Mouse (Mus musculus): ENCODE results near the gene Cog6. TPM values are rescaled to one million over a fixed set of nuclear protein-coding genes. Genes with fewer than 3 reads are reported as not detected.

Cog6 gene
- 33.5 and 39.0 TPM in 2 replicates for total RNA-seq (2021)
- long read RNA-seq, transcript Cog6-201 (19 exons, 3,182 nt) = major isoform, 49 of 57 reads
- long read RNA-seq, partial matches to known transcripts = 3 of 57 reads
- long read RNA-seq, other reads (novel, unspliced or antisense) = 5 of 57 reads

GRCm38 (mm10) chr3:53016436-53017340, at the start of gene Cog6:
Cog6 (minus strand) TSS chr3:53017237.
- peak; percentile 82 for DNase-seq

- no peak for DNase-seq
These were observed 49.0 kb upstream of the Cog6 start for GRCm38 (mm10) chr3:53066095-53066372.

GRCm38 (mm10) chr3:53065267-53066094, 48.4 kb upstream of the Cog6 start:
- no peak for DNase-seq

GRCm38 (mm10) chr3:53063423-53064147, 46.5 kb upstream of the Cog6 start:
- no peak for DNase-seq

GRCm38 (mm10) chr3:53059959-53060358, 42.9 kb upstream of the Cog6 start:
- DNase-seq = no peak

- DNase-seq = no peak
These were observed 39.4 kb upstream of the Cog6 start for GRCm38 (mm10) chr3:53056430-53056829.

GRCm38 (mm10) chr3:53052385-53052784, 35.3 kb upstream of the Cog6 start:
- no peak for DNase-seq

GRCm38 (mm10) chr3:53046371-53046770, 29.3 kb upstream of the Cog6 start:
- DNase-seq = no peak

- no peak for DNase-seq
These were observed 28.7 kb upstream of the Cog6 start for GRCm38 (mm10) chr3:53045697-53046096.

- DNase-seq = no peak
These were observed 27.8 kb upstream of the Cog6 start for GRCm38 (mm10) chr3:53044682-53045299.

- DNase-seq = no peak
These were observed 27.2 kb upstream of the Cog6 start for GRCm38 (mm10) chr3:53044238-53044637.

- DNase-seq = no peak
These were observed 26.3 kb upstream of the Cog6 start for GRCm38 (mm10) chr3:53043206-53043780.

GRCm38 (mm10) chr3:53042240-53042567, 25.2 kb upstream of the Cog6 start:
- DNase-seq = no peak

- peak; percentile 71 for DNase-seq
These were observed 24.6 kb upstream of the Cog6 start, which contains the start of gene Lhfp for GRCm38 (mm10) chr3:53041411-53042239. Lhfp (plus strand) TSS chr3:53041528.

GRCm38 (mm10) chr3:53040593-53041410, 23.8 kb upstream of the Cog6 start:
- no peak for DNase-seq

- no peak for DNase-seq
These were observed 22.7 kb upstream of the Cog6 start for GRCm38 (mm10) chr3:53039746-53040145.

GRCm38 (mm10) chr3:53038913-53039312, 21.9 kb upstream of the Cog6 start:
- no peak for DNase-seq

- no peak for DNase-seq
These were observed 19.9 kb upstream of the Cog6 start for GRCm38 (mm10) chr3:53036941-53037340.

GRCm38 (mm10) chr3:53036076-53036475, 19.0 kb upstream of the Cog6 start:
- no peak for DNase-seq

- DNase-seq = no peak
These were observed 16.4 kb upstream of the Cog6 start for GRCm38 (mm10) chr3:53033448-53033847.
